Mouse (Mus musculus): ENCODE measurements around the gene Erc2. TPM values are rescaled to one million over a fixed set of nuclear protein-coding genes. Genes with fewer than 3 reads are reported as not detected.

Gene Erc2
- total and polyA plus RNA-seq, 3 experiments: not detected

DNA sequence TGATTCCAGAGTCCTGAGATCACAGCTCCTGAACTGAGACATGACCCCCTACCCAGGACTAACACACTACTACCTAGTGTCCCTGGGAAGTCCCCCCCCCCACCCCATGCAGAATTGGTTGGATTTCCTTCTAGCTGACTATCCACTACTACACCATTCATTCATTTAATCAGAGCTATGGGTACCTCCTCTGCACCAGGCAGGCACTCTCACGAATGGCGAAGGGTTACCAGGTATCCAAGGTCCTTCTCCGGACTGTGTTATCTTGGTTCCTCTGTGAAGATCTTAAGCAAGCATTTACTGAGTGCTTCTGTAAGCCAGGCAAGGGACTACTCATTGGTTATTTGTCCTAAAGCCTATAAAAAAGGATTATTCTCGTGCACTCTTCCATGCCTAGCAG is 737.8 kb downstream of the Erc2 start:
- H3K4me3 ChIP-seq (replicated peaks in 1 of 3; ENCODE audit: low read depth in 2 of 3, low read length in 2 of 3, poor library complexity in 1 of 3): no peak overlapping the region
- no peak overlapping the region for H3K27ac ChIP-seq (ENCODE audit: insufficient read depth, low read depth)
- in situ Hi-C loops (cut with MboI; ENCODE audit: low pct_ligation_motif_present, low pct_unique_long_range_greater_than_20kb, low sequenced_read_pairs): no loop called here

DNA sequence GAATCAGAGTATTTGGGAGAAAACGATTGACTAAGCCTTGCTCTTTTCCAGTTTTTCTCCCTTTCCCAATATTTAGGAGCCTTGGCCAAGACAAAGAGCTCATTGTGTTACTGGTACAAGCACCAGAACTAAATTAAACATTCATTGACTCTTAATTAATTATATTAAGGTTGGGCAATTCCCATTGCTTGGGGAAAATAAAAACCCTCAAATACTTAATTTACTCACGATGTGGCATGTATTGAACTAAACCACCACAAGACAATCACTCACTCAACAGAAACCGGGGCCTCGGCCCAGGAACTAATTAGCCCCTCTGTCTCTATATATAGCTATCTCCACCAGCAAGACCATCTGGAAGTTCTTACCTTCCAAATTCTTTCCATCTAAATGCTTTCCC is 740.1 kb downstream of the Erc2 start:
- H3K36me3 ChIP-seq (replicated peaks in 1 of 2; ENCODE audit: control insufficient read depth in 1 of 2, insufficient read depth in 1 of 2, low read length in 1 of 2): no peaks in the 10 kb centered on the region
- TF ChIP-seq TCF12 (IDR thresholded peaks at IDR 0.05; ENCODE audit: low read depth, low read length) (no peak), USF2 (conservative IDR thresholded peaks at IDR 0.05; ENCODE audit: low read depth, low read length) (no peak), NRF1 (IDR thresholded peaks at IDR 0.05; ENCODE audit: low read depth, low read length) (no peak), CTCF (conservative IDR thresholded peaks at IDR 0.05 in 1 of 2, IDR thresholded peaks at IDR 0.05 in 1 of 2; ENCODE audit: low read depth in 2 of 2, low read length in 2 of 2) (no peak), POLR2A (IDR thresholded peaks at IDR 0.05; ENCODE audit: low read depth, low read length) (no peak), SMC3 (IDR thresholded peaks at IDR 0.05; ENCODE audit: low read depth, low read length) (no peak), KAT2A (IDR thresholded peaks at IDR 0.05; ENCODE audit: insufficient replicate concordance, low read length) (no peak), MAZ (IDR thresholded peaks at IDR 0.05; ENCODE audit: low read depth, low read length) (no peak), NELFE (IDR thresholded peaks at IDR 0.05; ENCODE audit: low read depth, low read length) (no peak), USF1 (IDR thresholded peaks at IDR 0.05; ENCODE audit: low read depth, low read length) (no peak), MYC (IDR thresholded peaks at IDR 0.05; ENCODE audit: low read depth, low read length) (no peak), MEF2A (IDR thresholded peaks at IDR 0.05; ENCODE audit: borderline replicate concordance, low read depth, low read length) (no peak), IRF4 (IDR thresholded peaks at IDR 0.05; ENCODE audit: low read depth, low read length) (no peak), CHD1 (IDR thresholded peaks at IDR 0.05; ENCODE audit: low read depth, low read length) (no peak), MAX (IDR thresholded peaks at IDR 0.05; ENCODE audit: low read length) (no peak), CHD2 (IDR thresholded peaks at IDR 0.05; ENCODE audit: low read length) (no peak), BHLHE40 (IDR thresholded peaks at IDR 0.05; ENCODE audit: low read depth, low read length) (no peak), JUND (conservative IDR thresholded peaks at IDR 0.05; ENCODE audit: low read depth, low read length) (no peak), ZNF384 (IDR thresholded peaks at IDR 0.05; ENCODE audit: low read depth, low read length) (no peak), POLR2AphosphoS2 (IDR thresholded peaks at IDR 0.05; ENCODE audit: low read depth, low read length) (no peak)
- no peak for DNase-seq (ENCODE audit: extremely low read depth)
- H3K4me3 ChIP-seq (replicated peaks in 1 of 3; ENCODE audit: low read depth in 2 of 3, low read length in 2 of 3, poor library complexity in 1 of 3): no peak overlapping the region
- dilution Hi-C loops (cut with MboI; ENCODE audit: extremely low pct_ligation_motif_present, extremely low pct_unique_long_range_greater_than_20kb, low sequenced_read_pairs): no loop called here
- no peaks in the 10 kb centered on the region for H3K27me3 ChIP-seq (replicated peaks)
- in situ Hi-C loops (cut with MboI; ENCODE audit: low pct_ligation_motif_present, low pct_unique_long_range_greater_than_20kb, low sequenced_read_pairs): no loop called here
- peaks cover 70% of the 10 kb centered on the region for H3K9me3 ChIP-seq (replicated peaks; ENCODE audit: low read length)
- H3K27ac ChIP-seq (ENCODE audit: insufficient read depth, low read depth): no peak overlapping the region
- H3K4me2 ChIP-seq (ENCODE audit: insufficient read depth, low read depth, poor library complexity, severe bottlenecking): no peak overlapping the region
- no peak overlapping the region for H3K9ac ChIP-seq (ENCODE audit: insufficient read depth, low read depth)
- no peaks in the 10 kb centered on the region for H3K4me1 ChIP-seq (ENCODE audit: control insufficient read depth in 1 of 2, insufficient read depth in 2 of 2)
- H3K79me2 ChIP-seq (replicated peaks; ENCODE audit: control insufficient read depth, extremely low read depth, insufficient read depth, poor library complexity, severe bottlenecking): no peaks in the 10 kb centered on the region

More for the DNA sequence above, 737.8 kb downstream of the Erc2 start:
- H3K9ac ChIP-seq (ENCODE audit: insufficient read depth, low read depth): no peak overlapping the region
- DNase-seq (ENCODE audit: extremely low read depth): no peak
- H3K4me1 ChIP-seq (ENCODE audit: control insufficient read depth in 1 of 2, insufficient read depth in 2 of 2): no peaks in the 10 kb centered on the region
- no peak for TF ChIP-seq KAT2A (IDR thresholded peaks at IDR 0.05; ENCODE audit: insufficient replicate concordance, low read length)
- no peaks in the 10 kb centered on the region for H3K36me3 ChIP-seq (replicated peaks in 1 of 2; ENCODE audit: control insufficient read depth in 1 of 2, insufficient read depth in 1 of 2, low read length in 1 of 2)
- H3K4me2 ChIP-seq (ENCODE audit: insufficient read depth, low read depth, poor library complexity, severe bottlenecking): no peak overlapping the region
- peaks cover 70% of the 10 kb centered on the region for H3K9me3 ChIP-seq (replicated peaks; ENCODE audit: low read length)
- H3K79me2 ChIP-seq (replicated peaks; ENCODE audit: control insufficient read depth, extremely low read depth, insufficient read depth, poor library complexity, severe bottlenecking): no peaks in the 10 kb centered on the region
- no peaks in the 10 kb centered on the region for H3K27me3 ChIP-seq (replicated peaks)
- dilution Hi-C loops (cut with MboI; ENCODE audit: extremely low pct_ligation_motif_present, extremely low pct_unique_long_range_greater_than_20kb, low sequenced_read_pairs): no loop called here

Measured in CH12.LX (cell line).